Mouse (Mus musculus): ENCODE measurements around the gene Med8.

Gene Med8

DNA sequence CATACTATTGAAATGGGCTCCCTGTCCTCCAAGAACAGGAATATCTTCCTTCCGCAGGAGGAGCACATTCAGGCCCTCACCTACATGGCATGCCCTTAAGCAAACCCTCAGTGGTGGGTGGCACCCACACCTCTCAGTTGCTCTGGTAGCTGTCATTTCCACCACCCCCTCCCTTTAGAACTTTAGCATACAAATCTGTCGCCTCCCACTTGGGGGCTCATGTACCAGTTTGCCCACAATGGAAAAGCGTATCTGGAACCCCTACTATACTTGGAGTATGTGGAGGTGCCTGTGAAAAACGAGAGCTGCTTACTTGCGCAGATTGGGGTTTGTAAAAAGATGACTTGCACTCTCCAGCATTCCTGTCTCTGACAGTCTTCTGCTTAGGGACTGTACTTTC lies 7.2 kb downstream of the Med8 start:
- no peak for DNase-seq

DNA sequence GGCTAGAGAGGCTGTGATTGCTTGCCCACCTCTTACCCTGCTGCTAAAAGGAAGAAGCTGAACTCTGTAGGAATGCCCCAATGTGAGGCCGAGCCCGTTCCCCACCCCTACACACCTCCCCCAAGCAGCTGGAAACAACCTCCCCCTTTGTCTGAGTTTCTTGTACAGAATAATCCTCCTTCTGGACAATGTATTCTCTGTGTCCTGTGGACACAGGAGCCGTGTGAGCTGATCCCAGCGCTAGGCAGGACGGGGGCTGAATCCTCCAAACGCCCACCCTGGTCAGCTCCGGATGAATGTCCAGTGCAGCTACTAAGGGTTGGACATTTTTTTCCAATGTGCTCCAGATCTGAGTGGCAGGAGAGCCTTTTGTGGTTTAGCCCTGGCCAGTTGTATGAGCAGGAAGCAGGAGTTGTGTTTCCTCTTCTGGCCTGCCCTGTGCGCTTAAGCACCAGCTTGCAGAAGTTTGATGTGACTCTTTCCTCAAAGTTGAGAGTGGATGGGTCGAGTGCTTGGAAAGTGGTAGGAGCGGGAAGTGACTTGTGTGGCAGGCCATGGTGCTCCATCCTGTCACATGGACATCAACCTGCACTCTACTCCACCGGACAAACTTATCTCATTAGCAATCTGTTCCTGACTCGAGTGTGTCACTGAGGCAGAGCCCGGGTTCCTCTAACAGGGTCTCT lies 8.1 kb downstream of the Med8 start:
- DNase-seq, result peak in 1 of 2 experiments; percentile 37

DNA sequence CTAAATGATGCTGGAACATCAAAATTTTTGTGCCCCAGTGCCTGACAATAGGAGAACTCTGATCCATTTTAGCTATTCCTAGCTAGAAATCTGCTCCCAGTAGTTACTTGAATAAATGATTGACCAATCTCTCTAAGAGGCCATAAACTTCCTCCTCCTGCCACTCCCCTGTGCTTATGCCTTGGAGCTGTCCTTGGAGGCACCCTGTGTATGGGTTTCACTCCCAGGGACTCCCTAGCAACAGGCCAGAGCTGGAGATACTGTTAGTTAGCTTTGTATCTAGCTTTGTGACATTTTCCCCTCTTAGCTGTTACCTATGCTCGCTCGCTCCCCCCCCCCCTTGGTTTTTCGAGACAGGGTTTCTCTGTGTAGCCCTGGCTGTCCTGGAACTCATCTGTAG lies 12.2 kb downstream of the Med8 start:
- no peak for DNase-seq

DNA sequence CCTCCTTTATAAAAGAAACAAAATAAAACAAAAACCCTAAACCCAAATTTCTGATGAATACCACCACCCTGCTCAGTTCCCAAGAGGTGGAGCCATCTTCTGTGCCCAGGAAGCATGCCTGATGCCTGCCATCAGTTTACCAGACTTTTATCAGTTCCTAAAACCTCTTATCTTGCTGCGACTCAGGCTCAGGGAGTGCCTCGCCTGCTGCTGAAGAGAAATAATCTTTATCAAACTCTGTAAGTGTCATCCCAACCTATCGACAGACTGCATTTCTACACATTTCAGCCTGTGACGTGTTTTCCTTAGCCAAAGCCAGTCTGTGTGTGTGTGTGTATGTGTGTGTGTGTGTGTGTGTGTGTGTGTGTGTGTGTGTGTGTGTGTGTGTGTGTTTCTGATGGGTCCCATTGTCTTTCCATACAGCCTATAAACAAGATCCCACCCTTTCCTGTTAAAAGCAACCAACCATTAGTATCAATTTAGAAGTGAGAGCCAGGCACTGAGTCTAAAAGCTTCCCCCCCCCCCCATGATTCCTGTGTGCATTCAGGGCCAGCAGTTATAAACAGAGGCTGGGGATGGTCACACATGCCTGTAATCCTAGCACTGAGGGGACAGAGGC lies 15.5 kb downstream of the Med8 start:
- DNase-seq, result peak; percentile 45 to 48

DNA sequence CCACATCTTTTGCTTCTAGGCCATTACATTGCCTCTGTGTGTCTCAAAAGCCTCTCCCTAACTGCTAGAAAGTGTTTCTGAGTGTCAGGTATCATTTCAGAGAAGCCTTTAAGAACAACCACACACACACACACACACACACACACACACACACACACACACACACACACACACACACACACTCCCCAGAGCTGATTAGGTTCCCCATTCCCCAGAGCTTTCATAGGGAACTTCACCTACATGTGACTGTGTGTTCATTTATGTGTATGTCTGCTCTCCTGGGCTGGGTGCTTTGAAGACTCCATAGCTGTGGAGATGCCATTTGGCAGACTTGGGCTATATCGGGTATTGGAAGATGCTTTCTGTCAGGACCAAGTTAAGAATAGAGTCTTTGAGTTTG lies 16.2 kb downstream of the Med8 start:
- DNase-seq, result no peak

DNA sequence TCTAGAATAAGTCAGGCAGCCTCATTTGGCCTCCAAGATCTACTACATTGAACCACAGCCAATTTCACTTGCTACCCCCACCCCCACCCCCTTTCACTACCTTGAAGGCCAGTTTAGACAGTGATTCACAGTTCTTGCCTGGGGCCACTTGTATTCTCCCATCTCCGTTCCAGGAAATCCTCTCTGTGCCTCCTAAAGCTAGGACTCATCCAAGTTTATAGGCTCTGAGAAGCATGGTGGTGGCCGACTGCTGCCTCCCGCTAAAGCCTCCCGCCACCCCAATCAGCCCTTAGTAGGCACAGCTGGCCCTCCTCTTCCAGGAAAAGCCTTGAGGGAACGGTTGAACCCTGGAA lies 18.3 kb downstream of the Med8 start:
- DNase-seq, result no peak

DNA sequence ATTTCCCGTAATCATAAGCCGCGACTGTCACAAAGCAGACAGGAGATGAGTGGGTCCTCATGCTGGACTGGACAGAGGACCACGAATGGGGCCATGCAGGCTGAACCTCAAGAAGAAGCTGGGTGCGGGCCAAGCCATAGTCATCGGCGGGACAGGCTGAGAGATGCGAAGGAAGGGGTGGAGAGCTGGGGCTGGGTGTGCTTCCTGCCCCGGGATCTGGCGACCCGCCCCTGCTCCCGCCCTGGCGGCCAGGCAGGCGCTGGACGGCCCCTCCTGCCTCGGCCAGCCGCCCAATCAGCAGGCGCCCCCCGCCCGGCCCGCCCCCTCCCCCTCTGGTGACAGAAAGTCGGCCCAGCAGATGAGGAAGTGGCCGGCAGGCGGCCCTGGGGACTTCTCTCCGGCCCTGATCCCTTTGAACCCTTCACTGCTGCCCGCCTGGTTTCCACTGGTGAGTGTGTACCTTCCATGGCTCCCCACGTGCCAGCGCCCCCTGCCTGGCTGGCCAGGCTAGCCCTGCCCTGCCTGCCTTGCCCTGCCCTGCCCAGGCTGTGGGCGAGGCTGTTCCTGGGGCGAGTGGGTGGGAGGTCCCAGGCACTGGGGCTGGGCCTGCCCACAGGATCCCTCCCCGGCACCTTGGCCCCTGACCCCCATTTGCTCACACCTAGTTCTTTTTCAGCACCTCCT lies 18.8 kb downstream of the Med8 start, which contains the start of gene Elovl1:
TSS of gene Elovl1 (plus strand) at position 326 of the 684 bp plus-strand sequence.
- DNase-seq, result peak; percentile 94 to 99

DNA sequence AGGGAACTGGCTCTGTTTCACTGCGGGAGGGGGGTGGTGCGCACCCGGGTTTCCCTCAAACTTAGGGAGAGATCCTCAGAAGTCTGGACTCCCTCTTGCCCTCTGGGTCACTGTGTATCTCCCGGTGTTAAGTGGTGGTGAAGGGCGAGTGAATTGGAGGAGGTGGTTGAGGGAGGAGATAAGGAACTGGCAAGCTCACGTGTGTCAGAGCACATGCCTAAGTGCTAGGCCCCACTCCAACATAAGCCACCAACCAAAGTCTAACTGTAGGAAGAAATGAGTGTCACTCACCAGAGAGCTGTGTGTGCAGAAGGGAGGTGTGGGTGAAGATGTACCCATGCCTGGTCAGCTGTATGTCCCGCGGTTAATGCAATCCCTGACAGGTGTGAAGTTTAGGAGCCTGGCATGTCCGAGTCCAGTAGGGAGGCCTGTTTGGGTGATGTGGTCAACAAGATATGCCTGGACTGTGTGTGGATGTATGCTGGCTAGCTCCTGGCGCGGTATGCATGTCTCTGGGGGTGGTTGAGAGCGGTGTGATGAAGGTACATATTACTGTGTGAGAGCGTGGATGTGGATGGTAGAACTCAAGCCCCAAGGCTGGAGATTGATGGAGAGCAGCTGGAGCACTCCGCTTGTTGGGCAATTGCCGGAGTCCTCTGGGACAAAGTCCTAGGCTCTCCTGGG lies 19.5 kb downstream of the Med8 start:
- peak; percentile 59 to 60 for DNase-seq

- DNase-seq, result peak; percentile 45 to 67
Measured at GRCm38 (mm10) chr4:118429215-118429895, 20.2 kb downstream of the Med8 start.

DNA sequence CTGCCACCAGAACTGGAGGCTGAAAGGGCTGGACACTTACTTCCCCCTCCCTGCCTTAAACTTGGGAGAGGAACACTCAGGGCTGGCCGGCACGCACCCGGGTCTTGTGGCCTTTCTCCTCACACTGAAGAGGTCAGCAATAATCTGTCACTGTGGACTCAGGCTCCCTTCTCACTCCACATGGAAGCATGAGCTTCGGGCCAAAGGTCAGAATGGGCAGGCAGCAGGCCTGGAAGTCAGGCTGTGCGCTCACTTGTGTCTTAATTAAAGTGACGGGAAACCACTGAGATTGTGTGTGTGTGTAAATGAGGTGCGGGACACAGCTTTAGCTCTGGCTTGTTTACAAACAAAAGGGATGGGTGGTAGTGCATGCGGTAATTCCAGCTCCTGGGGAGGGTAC lies 23.2 kb downstream of the Med8 start:
- DNase-seq, result no peak

DNA sequence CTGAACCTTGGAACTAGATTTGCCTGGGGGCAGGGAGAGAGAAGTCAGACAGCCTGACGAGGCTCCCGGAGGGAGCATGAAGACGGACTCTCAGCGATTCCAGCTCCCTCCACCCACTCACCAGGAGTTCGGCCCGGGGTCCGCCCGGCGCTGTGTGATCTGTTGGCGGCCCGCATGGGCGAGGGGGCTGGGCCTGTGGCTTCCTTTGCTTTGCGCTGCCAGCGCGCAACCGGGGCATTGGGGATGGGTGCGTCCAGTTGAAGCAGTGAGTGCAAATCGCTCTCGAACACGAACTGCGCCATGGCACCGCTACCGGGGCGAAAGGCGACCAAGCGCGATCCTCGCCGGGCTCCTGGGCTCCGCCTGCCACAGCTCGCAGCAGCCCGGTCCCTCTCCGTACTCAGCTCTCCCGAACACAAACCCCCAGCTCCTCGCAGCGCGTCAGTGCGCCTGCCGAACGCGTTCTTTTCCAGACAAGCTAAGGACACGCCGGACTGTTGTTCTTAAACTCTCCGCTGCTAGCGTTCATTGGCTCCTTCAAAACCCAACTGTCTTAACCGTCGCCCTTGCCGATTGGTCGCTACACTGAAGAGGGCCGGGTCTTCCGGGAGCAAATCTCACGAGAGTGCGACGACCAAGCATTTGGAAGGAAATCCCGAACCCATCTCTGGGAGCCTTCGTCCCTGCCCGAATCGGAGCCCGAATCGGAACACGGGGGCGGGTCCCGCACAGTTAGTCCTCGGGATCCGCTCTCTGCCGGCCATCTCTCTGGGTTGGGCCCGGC lies 27.9 kb downstream of the Med8 start, which contains the start of gene Cdc20:
TSS of gene Cdc20 (minus strand) at position 533 of the 784 bp plus-strand sequence.
- DNase-seq, result peak; percentile 93 to 96

GRCm38 (mm10) chr4:118437829-118438253 lies 28.7 kb downstream of the Med8 start:
- peak; percentile 42 to 51 for DNase-seq

DNA sequence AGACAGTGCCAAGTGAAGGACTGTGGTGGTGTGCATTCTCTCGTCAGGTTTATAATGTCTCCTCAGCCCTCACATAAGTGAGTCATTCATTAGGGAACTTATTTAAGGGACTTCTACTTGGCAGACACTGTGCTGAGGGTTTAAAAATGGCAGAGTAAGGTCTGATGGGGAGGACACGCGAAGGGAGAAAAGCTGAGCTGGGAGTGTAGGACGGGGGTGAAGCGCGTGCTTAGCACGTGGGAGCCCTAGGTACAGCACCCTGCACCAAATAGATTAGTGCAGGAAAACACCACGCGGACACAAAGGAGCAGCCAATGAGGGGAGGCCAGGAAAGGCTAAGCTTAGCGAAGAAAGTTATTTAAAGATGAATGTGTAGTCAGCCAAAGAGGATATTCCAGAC lies 36.0 kb downstream of the Med8 start:
- DNase-seq, result no peak

DNA sequence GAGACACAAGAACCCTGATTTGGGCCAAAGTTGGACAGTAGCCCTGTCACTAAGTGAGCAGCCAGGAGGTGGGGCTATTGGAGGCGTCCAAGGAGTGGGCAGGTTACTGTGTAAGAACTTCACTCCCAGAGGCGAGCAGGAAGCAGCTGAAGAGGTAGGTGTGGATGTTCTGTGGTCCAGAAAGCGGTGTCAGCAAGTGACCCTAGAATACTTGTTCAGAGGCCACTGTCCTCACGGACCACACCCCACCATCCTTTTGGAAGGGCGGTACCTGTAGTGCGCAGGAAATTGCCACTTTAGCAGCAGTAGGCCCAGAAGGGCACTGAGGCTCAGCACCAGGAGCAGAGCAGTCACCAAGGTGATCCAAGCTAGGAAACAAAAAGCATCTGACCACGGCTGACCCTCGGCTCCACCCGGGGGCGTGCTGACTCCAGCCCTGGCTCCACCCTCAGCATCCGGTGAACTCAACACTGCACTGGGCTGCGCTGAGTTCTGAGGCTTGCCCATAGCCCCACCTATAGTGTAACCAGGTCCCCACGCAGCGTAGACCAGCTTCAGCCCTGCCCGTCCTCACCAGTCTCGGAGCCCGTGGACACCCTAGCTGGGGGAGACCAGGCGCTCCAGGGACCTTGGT lies 36.8 kb downstream of the Med8 start:
- DNase-seq, result peak; percentile 70 to 77

- no peak for DNase-seq
Measured at GRCm38 (mm10) chr4:118446415-118447153, 37.4 kb downstream of the Med8 start.

GRCm38 (mm10) chr4:118457345-118457975 lies 48.3 kb downstream of the Med8 start, which contains the start of gene Mpl:
Mpl (minus strand) TSS chr4:118457513.
- DNase-seq, result no peak

DNA sequence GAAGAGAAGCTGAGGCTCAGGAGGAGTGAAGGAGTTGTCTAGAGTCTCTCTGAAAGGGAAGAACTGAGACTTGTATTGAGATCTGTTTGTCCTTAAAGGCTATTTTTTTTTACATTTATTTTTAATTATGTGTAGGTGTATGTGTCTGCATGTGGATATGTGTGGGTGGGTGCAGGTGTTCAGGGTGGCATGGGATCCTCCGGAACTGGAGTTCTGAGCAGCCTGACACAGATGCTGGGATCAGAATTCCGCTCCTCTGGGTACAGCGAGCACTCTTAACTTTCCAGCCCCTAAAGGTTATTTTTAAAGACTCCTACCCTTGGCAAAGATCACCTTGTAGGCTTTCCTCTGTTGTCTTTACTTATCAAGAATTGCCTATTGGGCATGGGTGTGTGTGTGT lies 55.8 kb downstream of the Med8 start:
- no peak for DNase-seq

Data from lung, postnatal 4 days (tissue).